ENCODE assay signal across 20 mouse cellular contexts in genomic region chr11:77147753-77148152, GRCm38 (mm10). TPM values are rescaled to one million over a fixed set of nuclear protein-coding genes. Genes with fewer than 3 reads are reported as not detected.
DNase-seq lines count a peak whose midpoint lies in the region; ATAC-seq and TF ChIP-seq lines count a peak whose summit lies in the region.
"Had no signal": no experiment of that assay in that cellular context is flagged by ENCODE, and none has a peak within 500 bp of the region (broad histone marks: within the 10 kb centered on the region; RNA-seq: fewer than 3 reads in every experiment).

No protein-coding gene starts in this region.

- no peak for ATAC-seq in midbrain, embryonic 11.5 days (ENCODE audit: low FRiP score)
- ATAC-seq in midbrain, embryonic 13.5 days = no peak
- ATAC-seq: activated CD4-positive, CD25-positive, alpha-beta regulatory T cell, adult 4 months; CD4-positive, CD25-positive, alpha-beta regulatory T cell, adult 4 months; Patski had no signal

- 89% methylated on average over 3 of the region's 3 CpGs for WGBS in midbrain, embryonic 11.5 days
- WGBS in midbrain, embryonic 13.5 days = 94% methylated on average over 3 of the region's 3 CpGs
- 91% methylated on average over 3 of the region's 3 CpGs for WGBS in forebrain, embryonic 10.5 days

- no peaks in the 10 kb centered on the region for H3K36me3 ChIP-seq in midbrain, embryonic 11.5 days (ENCODE audit: control insufficient read depth, insufficient read depth, low read length)
- H3K36me3 ChIP-seq in midbrain, embryonic 13.5 days = no peaks in the 10 kb centered on the region
- peaks cover 0 to 31% of the 10 kb centered on the region in 2 experiments; a peak in 2 of 4 replicates for H3K36me3 ChIP-seq in MEL (ENCODE audit: control insufficient read depth in 1 of 2, insufficient read depth in 2 of 2, low read length in 2 of 2)
- no peaks in the 10 kb centered on the region for H3K36me3 ChIP-seq in forebrain, embryonic 10.5 days (replicated peaks)
- H3K36me3 ChIP-seq: G1E had no signal

- TF ChIP-seq CTCF in MEL (IDR thresholded peaks at IDR 0.05 in 2 of 3, conservative IDR thresholded peaks at IDR 0.05 in 1 of 3; ENCODE audit: control insufficient read depth in 1 of 3, insufficient read depth in 1 of 3, low read depth in 2 of 3, low read length in 3 of 3, poor library complexity in 1 of 3, severe bottlenecking in 1 of 3) = no peak

- no peaks in the 10 kb centered on the region for H3K27me3 ChIP-seq in midbrain, embryonic 11.5 days (ENCODE audit: control insufficient read depth, insufficient read depth, low read length)
- H3K27me3 ChIP-seq in midbrain, embryonic 13.5 days = no peaks in the 10 kb centered on the region
- H3K27me3 ChIP-seq in MEL (ENCODE audit: control insufficient read depth in 1 of 2, insufficient read depth in 2 of 2, low read length in 2 of 2) = no peaks in the 10 kb centered on the region
- no peaks in the 10 kb centered on the region for H3K27me3 ChIP-seq in forebrain, embryonic 10.5 days (ENCODE audit: poor library complexity, severe bottlenecking)
- H3K27me3 ChIP-seq: CH12.LX, Patski had no signal

- no peak overlapping the region for H3K4me3 ChIP-seq in midbrain, embryonic 11.5 days (ENCODE audit: low read depth, low read length)
- H3K4me3 ChIP-seq in midbrain, embryonic 13.5 days (replicated peaks) = no peak overlapping the region
- no peak overlapping the region for H3K4me3 ChIP-seq in MEL (ENCODE audit: control insufficient read depth in 1 of 2, insufficient read depth in 1 of 2, low read depth in 2 of 2, low read length in 2 of 2)
- no peak overlapping the region for H3K4me3 ChIP-seq in forebrain, embryonic 10.5 days

- no peaks in the 10 kb centered on the region for H3K79me2 ChIP-seq in MEL (ENCODE audit: control insufficient read depth, insufficient read depth, low read length, poor library complexity)

- H3K9ac ChIP-seq in midbrain, embryonic 11.5 days (ENCODE audit: low read length) = no peak overlapping the region
- H3K9ac ChIP-seq in midbrain, embryonic 13.5 days (replicated peaks) = no peak overlapping the region
- no peak overlapping the region for H3K9ac ChIP-seq in MEL (ENCODE audit: control insufficient read depth, low read depth, low read length, poor library complexity, severe bottlenecking)

- no peak overlapping the region for H3K4me2 ChIP-seq in midbrain, embryonic 11.5 days
- no peak overlapping the region for H3K4me2 ChIP-seq in midbrain, embryonic 13.5 days (replicated peaks)

- DNase-seq in midbrain, embryonic 11.5 days (ENCODE audit: low spot score, missing footprints) = peak; percentile 33
- peak; percentile 72 for DNase-seq in MEL (ENCODE audit: low read depth, low spot score)
- no peak for DNase-seq in forebrain, embryonic 10.5 days (ENCODE audit: extremely low spot score, low spot score)
- DNase-seq: adrenal gland, adult 2 months; adrenal gland, adult 8-10 months; adrenal gland, postnatal 10 days; adrenal gland, postnatal 14 days; adrenal gland, postnatal 25 days; adrenal gland, postnatal 36 days; B cell, adult 2 months; cerebellum, adult 11 months; cerebellum, adult 11-12 months; cerebellum, adult 18-20 months; cerebellum, adult 2 months had no signal

- no peaks in the 10 kb centered on the region for H3K9me3 ChIP-seq in midbrain, embryonic 11.5 days (ENCODE audit: control insufficient read depth, low read length)
- no peaks in the 10 kb centered on the region for H3K9me3 ChIP-seq in midbrain, embryonic 13.5 days
- H3K9me3 ChIP-seq in MEL (replicated peaks; ENCODE audit: insufficient read depth, low read length) = no peaks in the 10 kb centered on the region
- peaks cover 4% of the 10 kb centered on the region for H3K9me3 ChIP-seq in forebrain, embryonic 10.5 days

- H3K27ac ChIP-seq in midbrain, embryonic 11.5 days (ENCODE audit: low read depth, low read length) = no peak overlapping the region
- no peak overlapping the region for H3K27ac ChIP-seq in midbrain, embryonic 13.5 days
- H3K27ac ChIP-seq in MEL (ENCODE audit: control insufficient read depth, low read depth, low read length) = no peak overlapping the region
- no peak overlapping the region for H3K27ac ChIP-seq in forebrain, embryonic 10.5 days

- peak; percentile 54 to 61; a peak in 3 of 4 replicates for TF ChIP-seq EP300 in MEL (IDR thresholded peaks at IDR 0.05; ENCODE audit: low read depth in 1 of 2, low read length in 2 of 2)

- no peaks in the 10 kb centered on the region for H3K4me1 ChIP-seq in midbrain, embryonic 11.5 days (ENCODE audit: control insufficient read depth, insufficient read depth, low read length)
- no peaks in the 10 kb centered on the region for H3K4me1 ChIP-seq in midbrain, embryonic 13.5 days (replicated peaks)
- peaks cover 16 to 23% of the 10 kb centered on the region in 2 experiments for H3K4me1 ChIP-seq in MEL (ENCODE audit: control insufficient read depth in 1 of 2, insufficient read depth in 2 of 2, low read length in 2 of 2)
- H3K4me1 ChIP-seq in forebrain, embryonic 10.5 days = no peaks in the 10 kb centered on the region

- TF ChIP-seq POLR2A in MEL (IDR thresholded peaks at IDR 0.05; ENCODE audit: control insufficient read depth in 1 of 2, insufficient read depth in 1 of 2, low read depth in 1 of 2, low read length in 2 of 2, poor library complexity in 1 of 2) = no peak

- TF ChIP-seq RAD21 in MEL (IDR thresholded peaks at IDR 0.05; ENCODE audit: low read depth, low read length) = no peak

TF ChIP-seq in MEL, 35 proteins besides CTCF, POLR2A, EP300 and RAD21:
- peak; percentile 36; the same call in 1 of the 2 replicates for TF ChIP-seq TAL1 (IDR thresholded peaks at IDR 0.05; ENCODE audit: low read length)
- TF ChIP-seq USF2 (IDR thresholded peaks at IDR 0.05; ENCODE audit: borderline replicate concordance in 1 of 2, insufficient read depth in 1 of 2, low read depth in 1 of 2, low read length in 2 of 2) = no peak
- no peak for TF ChIP-seq KAT2A (conservative IDR thresholded peaks at IDR 0.05; ENCODE audit: low read depth, low read length)
- TF ChIP-seq TCF12 (IDR thresholded peaks at IDR 0.05; ENCODE audit: low read depth, low read length) = peak; percentile 64
- no peak for TF ChIP-seq TBP (IDR thresholded peaks at IDR 0.05; ENCODE audit: low read depth, low read length)
- no peak for TF ChIP-seq ELF1 (IDR thresholded peaks at IDR 0.05; ENCODE audit: low read depth, low read length)
- TF ChIP-seq USF1 (IDR thresholded peaks at IDR 0.05; ENCODE audit: low read depth, low read length) = no peak
- no peak for TF ChIP-seq MYC (IDR thresholded peaks at IDR 0.05; ENCODE audit: low read depth, low read length)
- no peak for TF ChIP-seq POLR2AphosphoS2 (IDR thresholded peaks at IDR 0.05; ENCODE audit: low read length)
- no peak for TF ChIP-seq ZNF384 (IDR thresholded peaks at IDR 0.05; ENCODE audit: low read depth, low read length)
- no peak for TF ChIP-seq MYB (IDR thresholded peaks at IDR 0.05; ENCODE audit: low read depth, low read length)
- no peak for TF ChIP-seq UBTF (IDR thresholded peaks at IDR 0.05; ENCODE audit: borderline replicate concordance, insufficient read depth, low read depth, low read length)
- TF ChIP-seq SIN3A (IDR thresholded peaks at IDR 0.05; ENCODE audit: low read length) = no peak
- no peak for TF ChIP-seq HCFC1 (IDR thresholded peaks at IDR 0.05; ENCODE audit: low read depth, low read length)
- TF ChIP-seq MEF2A (IDR thresholded peaks at IDR 0.05; ENCODE audit: extremely low read depth, insufficient replicate concordance, low read depth, low read length, poor library complexity, severe bottlenecking) = no peak
- TF ChIP-seq RCOR1 (IDR thresholded peaks at IDR 0.05; ENCODE audit: low read depth, low read length) = peak; percentile 81; the same call in 1 of the 2 replicates
- TF ChIP-seq JUND (IDR thresholded peaks at IDR 0.05; ENCODE audit: low read depth, low read length) = no peak
- TF ChIP-seq ZKSCAN1 (IDR thresholded peaks at IDR 0.05; ENCODE audit: low read depth, low read length) = no peak
- peak; percentile 52; the same call in 1 of the 2 replicates for TF ChIP-seq GATA1 (IDR thresholded peaks at IDR 0.05; ENCODE audit: low read depth, low read length)
- TF ChIP-seq POLR2AphosphoS5 (IDR thresholded peaks at IDR 0.05; ENCODE audit: borderline replicate concordance, low read depth, low read length) = no peak
- TF ChIP-seq SMC3 (IDR thresholded peaks at IDR 0.05; ENCODE audit: low read depth, low read length) = no peak
- TF ChIP-seq ZC3H11A (IDR thresholded peaks at IDR 0.05; ENCODE audit: low read depth, low read length) = no peak
- no peak for TF ChIP-seq BHLHE40 (IDR thresholded peaks at IDR 0.05; ENCODE audit: borderline replicate concordance, low read depth, low read length)
- TF ChIP-seq CHD1 (IDR thresholded peaks at IDR 0.05; ENCODE audit: low read depth, low read length) = no peak
- no peak for TF ChIP-seq E2F4 (IDR thresholded peaks at IDR 0.05; ENCODE audit: borderline replicate concordance, low read depth, low read length)
- no peak for TF ChIP-seq NRF1 (IDR thresholded peaks at IDR 0.05; ENCODE audit: insufficient read depth, low read depth, low read length, poor library complexity, severe bottlenecking)
- TF ChIP-seq GABPA (IDR thresholded peaks at IDR 0.05; ENCODE audit: low read depth, low read length) = no peak
- TF ChIP-seq CHD2 (IDR thresholded peaks at IDR 0.05; ENCODE audit: low read length) = no peak
- no peak for TF ChIP-seq MXI1 (IDR thresholded peaks at IDR 0.05; ENCODE audit: low read depth, low read length)
- TF ChIP-seq MAX (IDR thresholded peaks at IDR 0.05; ENCODE audit: low read length) = 0 out of 2 replicates have a peak, but pooled peaks have one; percentile 3
- TF ChIP-seq MAFK (IDR thresholded peaks at IDR 0.05; ENCODE audit: borderline replicate concordance, low read depth, low read length) = no peak
- no peak for TF ChIP-seq ZMIZ1 (IDR thresholded peaks at IDR 0.05; ENCODE audit: low read depth, low read length)
- no peak for TF ChIP-seq MAZ (IDR thresholded peaks at IDR 0.05; ENCODE audit: low read depth, low read length)
- no peak for TF ChIP-seq NELFE (IDR thresholded peaks at IDR 0.05; ENCODE audit: low read depth, low read length)
- no peak for TF ChIP-seq ETS1 (IDR thresholded peaks at IDR 0.05; ENCODE audit: low read depth, low read length)
TF ChIP-seq in MEL: peak in this region for 5.

RNA-seq across cellular contexts. Expression of gene Efcab5, which starts 41.0 kb away (rescaled TPM):
- 0.18 and 0.25 TPM in 2 replicates for polyA plus RNA-seq in midbrain, embryonic 11.5 days (2014; fragmentation: Nextera tagmentation; extraction: Ambion mirVana)
- 0.73 and 1.1 TPM in 2 replicates for polyA plus RNA-seq in midbrain, embryonic 13.5 days (2015; fragmentation: Nextera tagmentation; extraction: Ambion mirVana)
- 0.23 and 0.27 TPM in 2 replicates for total RNA-seq in MEL (2012; rRNA removed)
- under 1 TPM in 1 of 2 experiments, not detected in 1; 0.29 TPM for polyA plus RNA-seq in MEL (2012; ENCODE audit: insufficient read depth in 1 of 2, insufficient read length in 2 of 2, low read depth in 1 of 2, low replicate concordance in 2 of 2, missing spikeins in 1 of 2)
- polyA plus RNA-seq in forebrain, embryonic 10.5 days (2016; fragmentation: Nextera tagmentation; extraction: Ambion mirVana) = 0.20 and 0.25 TPM in 2 replicates
